Mouse (Mus musculus) hindbrain, embryonic 13.5 days (tissue): ENCODE data around the gene Krt8. TPM values are rescaled to one million over a fixed set of nuclear protein-coding genes. Genes with fewer than 3 reads are reported as not detected.

Source experiments
- ATAC-seq: fragments of 200-750 bp; cut with Nextera tagmentation; 2 replicates; pipeline ENCODE4 v1.8.0; 2017; ENCODE audit warnings: moderate TSS enrichment; ENCODE audit not compliant: low FRiP score
- H3K27ac ChIP-seq: fragments of 300-500 bp; sonication (generic); 2 replicates; pipeline ENCODE4 v1.5.1; 2015; ENCODE audit warnings: inconsistent platforms, mild to moderate bottlenecking, moderate library complexity
- H3K27me3 ChIP-seq: fragments of 300-500 bp; sonication (generic); 2 replicates; pipeline ENCODE4 v1.6.1; 2015; ENCODE audit warnings: mild to moderate bottlenecking, inconsistent platforms
- H3K36me3 ChIP-seq: fragments of 300-500 bp; sonication (generic); 2 replicates; pipeline ENCODE4 v1.6.1; 2015; ENCODE audit warnings: mild to moderate bottlenecking, inconsistent platforms
- H3K4me1 ChIP-seq: fragments of 300-500 bp; sonication (generic); replicated peaks from 2 replicates; pipeline ENCODE4 v1.6.1; 2015; ENCODE audit warnings: inconsistent platforms
- H3K4me2 ChIP-seq: fragments of 300-500 bp; sonication (generic); 2 replicates; pipeline ENCODE4 v1.6.1; 2015; ENCODE audit warnings: inconsistent platforms, mild to moderate bottlenecking, moderate library complexity
- H3K4me3 ChIP-seq: fragments of 300-500 bp; sonication (generic); 2 replicates; pipeline ENCODE4 v1.5.1; 2015; ENCODE audit warnings: mild to moderate bottlenecking, inconsistent platforms
- H3K9ac ChIP-seq: fragments of 300-500 bp; sonication (generic); 2 replicates; pipeline ENCODE4 v1.6.1; 2015; ENCODE audit warnings: mild to moderate bottlenecking, inconsistent platforms
- H3K9me3 ChIP-seq: fragments of 300-500 bp; sonication (generic); 2 replicates; pipeline ENCODE4 v1.6.1; 2016; ENCODE audit warnings: inconsistent platforms
- WGBS: fragments of 180-500 bp; shearing (Covaris S2); methylation state at CpG from one replicate; pipeline ENCODE4 v1.1.7; 2015; 5-methylcytosine and 5-hydroxymethylcytosine counted together
- polyA plus RNA-seq: library from polyadenylated mRNA; unstranded; fragments of >200 nt; fragmentation: Nextera tagmentation; extraction: Ambion mirVana; gene quantifications from 2 replicates; pipeline ENCODE4 v1.2.1, GENCODE M21; 2015

The Krt8 gene
- polyA plus RNA-seq, 1 experiment from 2014 or later = 6.2 TPM

GRCm38 (mm10) chr15:101954187-101954586 is 50.1 kb downstream of the Krt8 start, which contains the start of gene Krt78:
Krt78 (minus strand) TSS chr15:101954287.
- Histone ChIP-seq H3K27me3 (no peaks in the 10 kb centered on the region), H3K27ac (no peak within 1 kb of the TSS), H3K4me3 (no peak within 1 kb of the TSS), H3K4me1 (no peaks in the 10 kb centered on the region), H3K9me3 (no peaks in the 10 kb centered on the region), H3K4me2 (no peak within 1 kb of the TSS), H3K36me3 (no peaks in the 10 kb centered on the region), H3K9ac (no peak within 1 kb of the TSS)
- WGBS = 90% methylated on average over 9 of the region's 9 CpGs
- no peak for ATAC-seq

GRCm38 (mm10) chr15:101952733-101953474 is 51.4 kb downstream of the Krt8 start:
- H3K4me3 ChIP-seq = no peak overlapping the region
- no peaks in the 10 kb centered on the region for H3K4me1 ChIP-seq
- H3K9ac ChIP-seq = no peak overlapping the region
- 86% methylated on average over 7 of the region's 7 CpGs for WGBS
- no peak overlapping the region for H3K27ac ChIP-seq
- no peak overlapping the region for H3K4me2 ChIP-seq
- no peaks in the 10 kb centered on the region for H3K36me3 ChIP-seq
- no peaks in the 10 kb centered on the region for H3K9me3 ChIP-seq
- no peak for ATAC-seq
- H3K27me3 ChIP-seq = no peaks in the 10 kb centered on the region

Other genes starting within 250 kb of the Krt8 start
- gene Krt72, start 218.0 kb downstream of the Krt8 start, polyA plus RNA-seq = not detected in 2 replicates
- gene Krt73, start 202.1 kb downstream of the Krt8 start, polyA plus RNA-seq = 1.6 and 2.4 TPM in 2 replicates
- gene Krt2, start 186.3 kb downstream of the Krt8 start, polyA plus RNA-seq = not detected in 2 replicates
- 7.6 TPM in 2 replicates for gene Krt1, start 153.7 kb downstream of the Krt8 start, polyA plus RNA-seq
- gene Krt77, start 134.8 kb downstream of the Krt8 start, polyA plus RNA-seq = 0.10 TPM in 1 of 2 replicates, not detected in the other
- not detected in 2 replicates for gene Krt76, start 111.6 kb downstream of the Krt8 start, polyA plus RNA-seq
- gene Krt4, start 79.7 kb downstream of the Krt8 start, polyA plus RNA-seq = not detected in 2 replicates
- gene Krt79, start 64.2 kb downstream of the Krt8 start, polyA plus RNA-seq = 0.12 and 0.23 TPM in 2 replicates
- not detected in 2 replicates for gene Krt78, start 50.2 kb downstream of the Krt8 start, polyA plus RNA-seq
- 7.6 and 14.2 TPM in 2 replicates for gene Krt18, start 23.7 kb upstream of the Krt8 start, polyA plus RNA-seq
- 82.3 and 82.9 TPM in 2 replicates for gene Eif4b, start 69.3 kb upstream of the Krt8 start, polyA plus RNA-seq
- 8.3 and 9.3 TPM in 2 replicates for gene Tns2, start 95.9 kb upstream of the Krt8 start, polyA plus RNA-seq
- 50.8 and 57.4 TPM in 2 replicates for gene Spryd3, start 131.8 kb upstream of the Krt8 start, polyA plus RNA-seq
- 0.49 and 1.2 TPM in 2 replicates for gene Igfbp6, start 139.9 kb upstream of the Krt8 start, polyA plus RNA-seq
- 0.14 TPM in 1 of 2 replicates, not detected in the other for gene Soat2, start 146.0 kb upstream of the Krt8 start, polyA plus RNA-seq
- gene Zfp740, start 198.8 kb upstream of the Krt8 start, polyA plus RNA-seq = 68.8 and 71.7 TPM in 2 replicates
- 43.2 and 44.5 TPM in 2 replicates for gene Csad, start 200.2 kb upstream of the Krt8 start, polyA plus RNA-seq
- 0.45 and 1.5 TPM in 2 replicates for gene Itgb7, start 227.5 kb upstream of the Krt8 start, polyA plus RNA-seq